Mouse (Mus musculus) frontal cortex, postnatal 25 days (tissue): ENCODE results near the gene Ptges.

Experiments used
- DNase-seq, 2 experiments: peaks; one replicate each; pipeline ENCODE4 v3.0.0; 2022; ENCODE audit warnings: low spot score in 2 of 2

Gene Ptges

DNA sequence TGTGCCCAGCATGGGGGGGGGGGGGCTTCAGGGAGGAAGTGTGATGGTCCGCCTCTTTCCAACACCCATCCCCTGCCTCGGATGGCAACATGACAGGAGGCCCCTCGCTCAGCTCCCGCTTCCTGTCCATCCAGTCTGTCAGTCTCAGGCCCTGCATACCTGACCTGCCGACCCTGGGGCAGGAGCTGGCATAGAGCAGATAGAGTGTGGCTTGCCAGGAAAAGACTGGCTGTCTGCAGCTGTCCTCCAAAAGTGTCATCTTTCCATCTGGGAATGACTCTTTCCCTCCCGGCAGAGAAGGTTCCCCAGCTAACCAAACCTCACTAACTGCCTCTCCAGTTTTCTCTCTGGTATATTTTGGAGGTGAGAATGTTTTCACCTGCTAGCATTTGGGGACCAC, 79.1 kb downstream of the Ptges start:
- no peak for DNase-seq

DNA sequence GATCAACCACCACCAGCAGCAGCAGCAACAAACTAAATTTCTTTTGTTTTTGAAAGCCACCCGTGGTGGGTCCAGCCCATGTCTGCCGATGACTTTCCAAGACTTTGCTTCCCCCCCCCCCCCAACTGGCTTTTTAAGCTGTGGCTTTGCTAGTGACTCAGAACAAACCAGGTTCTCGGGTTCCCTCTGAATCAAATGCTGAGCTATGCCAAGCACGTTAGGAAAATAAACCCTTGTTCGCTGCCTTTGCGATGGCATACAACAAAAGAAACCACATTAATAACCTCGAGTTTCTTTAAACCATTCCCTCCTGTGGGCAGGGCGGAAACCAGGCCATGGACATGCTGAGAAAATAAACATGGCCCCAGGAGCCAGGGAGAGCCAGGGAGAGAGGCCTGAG, 81.5 kb downstream of the Ptges start:
- DNase-seq = no peak

DNA sequence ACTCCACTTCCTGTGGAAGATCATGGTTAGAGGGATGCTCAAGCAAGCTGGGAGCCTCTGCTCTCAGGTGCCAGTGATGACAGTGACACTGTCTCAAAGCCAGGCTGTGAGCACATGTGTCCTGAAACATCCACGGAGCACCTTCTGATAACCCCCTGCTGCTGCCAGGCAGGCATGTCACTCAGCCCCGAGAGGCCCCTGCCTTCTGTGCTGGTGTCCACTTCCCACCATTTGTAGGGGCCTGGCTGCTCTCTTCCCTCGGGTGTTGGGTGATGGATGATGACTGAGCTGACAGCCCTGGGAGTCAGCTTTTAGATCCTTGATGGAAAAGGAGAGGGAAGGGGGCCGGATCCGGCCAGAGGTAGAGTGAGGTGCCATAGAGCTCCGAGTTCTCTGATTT, 82.9 kb downstream of the Ptges start:
- no peak for DNase-seq

DNA sequence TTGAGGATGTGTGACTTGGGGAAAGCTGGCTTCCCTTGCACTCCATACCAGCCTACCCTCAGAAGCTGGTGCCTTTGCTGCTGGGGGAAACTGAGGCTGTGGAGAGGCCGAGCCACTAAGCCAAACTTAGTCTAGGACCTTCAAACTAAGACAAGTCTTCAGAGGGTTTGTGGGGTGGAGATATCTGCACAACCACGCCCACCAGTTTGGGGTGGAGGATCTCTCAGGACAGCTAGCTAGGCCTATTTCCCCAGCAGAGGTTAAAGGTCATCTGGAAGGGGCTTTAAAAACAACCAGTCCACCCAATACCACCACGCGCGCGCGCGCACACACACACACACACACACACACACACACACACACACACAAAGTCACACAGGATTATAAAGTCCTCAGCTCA, 83.4 kb downstream of the Ptges start:
- no peak for DNase-seq

- no peak for DNase-seq
Measured at GRCm38 (mm10) chr2:30845152-30846070, 84.3 kb downstream of the Ptges start.

DNA sequence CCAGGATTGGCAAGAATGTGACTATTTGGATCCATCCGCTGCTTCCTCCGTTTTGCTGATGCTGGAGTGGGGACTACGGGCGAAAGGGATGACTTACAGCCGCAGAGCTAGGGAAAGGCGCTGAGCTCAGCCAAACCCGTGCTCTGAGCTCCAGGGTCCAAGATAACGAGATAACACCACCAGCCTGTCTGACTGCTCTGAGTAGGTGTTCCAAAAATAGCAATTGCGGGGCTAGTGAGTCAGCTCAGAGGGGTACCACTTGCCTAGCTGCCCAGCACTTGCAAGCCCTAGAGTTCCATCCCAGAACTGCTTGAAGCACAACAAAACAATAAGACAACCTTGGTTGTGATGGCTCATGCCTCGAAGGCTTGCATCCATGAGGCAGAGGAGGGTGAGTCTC, 87.0 kb downstream of the Ptges start:
- DNase-seq = no peak
